Mouse (Mus musculus): ENCODE measurements around the gene Arhgap29. TPM values are rescaled to one million over a fixed set of nuclear protein-coding genes. Genes with fewer than 3 reads are reported as not detected.

The Arhgap29 gene
- polyA plus RNA-seq, 2 experiments, result 3.9 to 5.3 TPM

GRCm38 (mm10) chr3:121940094-121940889, 12.0 kb upstream of the Arhgap29 start:
- no peak overlapping the region for H3K27ac ChIP-seq
- ATAC-seq (ENCODE audit: insufficient read depth) (peak; percentile 69; the same call in 1 of the 2 replicates), DNase-seq (ENCODE audit: low read depth in 3 of 3, low spot score in 3 of 3) (no peak)
- 0 out of 2 replicates have a peak overlapping the region, but pooled peaks have one; percentile 6 for H3K4me2 ChIP-seq (ENCODE audit: low read depth)
- no peak overlapping the region for H3K9ac ChIP-seq (replicated peaks)
- H3K9me3 ChIP-seq (ENCODE audit: control insufficient read depth, low read length), result no peaks in the 10 kb centered on the region
- no peaks in the 10 kb centered on the region for H3K36me3 ChIP-seq (replicated peaks; ENCODE audit: control insufficient read depth, insufficient read depth, low read depth)
- no peaks in the 10 kb centered on the region for H3K27me3 ChIP-seq (ENCODE audit: control insufficient read depth, insufficient read depth, low read length)
- WGBS (ENCODE audit: insufficient replicate concordance), result 36% methylated on average over 8 of the region's 8 CpGs
- peaks cover 0 to 8% of the 10 kb centered on the region in 2 experiments; a peak in 3 of 4 replicates for H3K4me1 ChIP-seq (replicated peaks; ENCODE audit: control insufficient read depth in 2 of 2, insufficient read depth in 2 of 2, low read length in 1 of 2)
- H3K4me3 ChIP-seq (ENCODE audit: insufficient read depth in 1 of 2, low read depth in 2 of 2, low read length in 2 of 2), result no peak overlapping the region
- TF ChIP-seq EP300 (IDR thresholded peaks at IDR 0.05; ENCODE audit: low read depth) (no peak), CTCF (IDR thresholded peaks at IDR 0.05; ENCODE audit: low read depth) (no peak)

- H3K9ac ChIP-seq (replicated peaks), result no peak overlapping the region
- H3K4me2 ChIP-seq (ENCODE audit: low read depth), result no peak overlapping the region
- no peaks in the 10 kb centered on the region for H3K27me3 ChIP-seq (ENCODE audit: control insufficient read depth, insufficient read depth, low read length)
- TF ChIP-seq CTCF (IDR thresholded peaks at IDR 0.05; ENCODE audit: low read depth), result no peak
- no peak for TF ChIP-seq EP300 (IDR thresholded peaks at IDR 0.05; ENCODE audit: low read depth)
- no peaks in the 10 kb centered on the region for H3K9me3 ChIP-seq (ENCODE audit: control insufficient read depth, low read length)
- WGBS (ENCODE audit: insufficient replicate concordance), result 81% methylated on average over 11 of the region's 11 CpGs
- H3K4me3 ChIP-seq (ENCODE audit: insufficient read depth in 1 of 2, low read depth in 2 of 2, low read length in 2 of 2), result no peak overlapping the region
- DNase-seq (ENCODE audit: low read depth in 3 of 3, low spot score in 3 of 3), result no peak
- no peak for ATAC-seq (ENCODE audit: insufficient read depth)
- no peaks in the 10 kb centered on the region for H3K36me3 ChIP-seq (replicated peaks; ENCODE audit: control insufficient read depth, insufficient read depth, low read depth)
- H3K4me1 ChIP-seq (replicated peaks; ENCODE audit: control insufficient read depth in 2 of 2, insufficient read depth in 2 of 2, low read length in 1 of 2), result peaks cover 0 to 8% of the 10 kb centered on the region in 2 experiments; a peak in 3 of 4 replicates
- no peak overlapping the region for H3K27ac ChIP-seq
These were observed 11.1 kb upstream of the Arhgap29 start for GRCm38 (mm10) chr3:121941204-121941745.

GRCm38 (mm10) chr3:121945957-121946356, 6.4 kb upstream of the Arhgap29 start:
- H3K27ac ChIP-seq, result no peak overlapping the region
- ATAC-seq (ENCODE audit: insufficient read depth) (no peak), DNase-seq (ENCODE audit: low read depth in 3 of 3, low spot score in 3 of 3) (no peak)
- H3K9ac ChIP-seq (replicated peaks), result no peak overlapping the region
- 38% methylated on average over 2 of the region's 2 CpGs for WGBS (ENCODE audit: insufficient replicate concordance)
- H3K27me3 ChIP-seq (ENCODE audit: control insufficient read depth, insufficient read depth, low read length), result no peaks in the 10 kb centered on the region
- H3K4me2 ChIP-seq (ENCODE audit: low read depth), result no peak overlapping the region
- H3K4me1 ChIP-seq (replicated peaks; ENCODE audit: control insufficient read depth in 2 of 2, insufficient read depth in 2 of 2, low read length in 1 of 2), result no peaks in the 10 kb centered on the region
- no peaks in the 10 kb centered on the region for H3K36me3 ChIP-seq (replicated peaks; ENCODE audit: control insufficient read depth, insufficient read depth, low read depth)
- no peak overlapping the region for H3K4me3 ChIP-seq (ENCODE audit: insufficient read depth in 1 of 2, low read depth in 2 of 2, low read length in 2 of 2)
- H3K9me3 ChIP-seq (ENCODE audit: control insufficient read depth, low read length), result no peaks in the 10 kb centered on the region
- TF ChIP-seq CTCF (IDR thresholded peaks at IDR 0.05; ENCODE audit: low read depth) (no peak), EP300 (IDR thresholded peaks at IDR 0.05; ENCODE audit: low read depth) (no peak)

- Histone ChIP-seq H3K4me2 (ENCODE audit: low read depth) (no peak overlapping the region), H3K9ac (replicated peaks) (no peak overlapping the region), H3K4me3 (ENCODE audit: insufficient read depth in 1 of 2, low read depth in 2 of 2, low read length in 2 of 2) (no peak overlapping the region), H3K9me3 (ENCODE audit: control insufficient read depth, low read length) (no peaks in the 10 kb centered on the region), H3K4me1 (replicated peaks; ENCODE audit: control insufficient read depth in 2 of 2, insufficient read depth in 2 of 2, low read length in 1 of 2) (no peaks in the 10 kb centered on the region), H3K27me3 (ENCODE audit: control insufficient read depth, insufficient read depth, low read length) (no peaks in the 10 kb centered on the region), H3K36me3 (replicated peaks; ENCODE audit: control insufficient read depth, insufficient read depth, low read depth) (no peaks in the 10 kb centered on the region), H3K27ac (no peak overlapping the region)
- ATAC-seq (ENCODE audit: insufficient read depth), result no peak
- TF ChIP-seq CTCF (IDR thresholded peaks at IDR 0.05; ENCODE audit: low read depth) (no peak), EP300 (IDR thresholded peaks at IDR 0.05; ENCODE audit: low read depth) (no peak)
- DNase-seq (ENCODE audit: low read depth in 3 of 3, low spot score in 3 of 3), result no peak
These were observed 5.6 kb upstream of the Arhgap29 start for GRCm38 (mm10) chr3:121946765-121947164.

- Histone ChIP-seq H3K4me3 (ENCODE audit: insufficient read depth in 1 of 2, low read depth in 2 of 2, low read length in 2 of 2) (no peak overlapping the region), H3K4me1 (replicated peaks; ENCODE audit: control insufficient read depth in 2 of 2, insufficient read depth in 2 of 2, low read length in 1 of 2) (0 out of 4 replicates have a peak, but pooled peaks cover 0 to 2% of the 10 kb centered on the region in 2 experiments), H3K9me3 (ENCODE audit: control insufficient read depth, low read length) (no peaks in the 10 kb centered on the region), H3K27me3 (ENCODE audit: control insufficient read depth, insufficient read depth, low read length) (peaks cover 20% of the 10 kb centered on the region), H3K4me2 (ENCODE audit: low read depth) (no peak overlapping the region), H3K9ac (replicated peaks) (no peak overlapping the region), H3K36me3 (replicated peaks; ENCODE audit: control insufficient read depth, insufficient read depth, low read depth) (no peaks in the 10 kb centered on the region), H3K27ac (no peak overlapping the region)
- DNase-seq (ENCODE audit: low read depth in 3 of 3, low spot score in 3 of 3) (no peak), ATAC-seq (ENCODE audit: insufficient read depth) (no peak)
- no peak for TF ChIP-seq EP300 (IDR thresholded peaks at IDR 0.05; ENCODE audit: low read depth)
- no peak for TF ChIP-seq CTCF (IDR thresholded peaks at IDR 0.05; ENCODE audit: low read depth)
- 55% methylated on average over 6 of the region's 6 CpGs for whole genome bisulfite sequencing (ENCODE audit: insufficient replicate concordance)
These were observed 2.2 kb upstream of the Arhgap29 start for GRCm38 (mm10) chr3:121950139-121950538.
